Mouse (Mus musculus): ENCODE measurements around the gene Serpinc1. TPM values are rescaled to one million over a fixed set of nuclear protein-coding genes. Genes with fewer than 3 reads are reported as not detected.
"Not testable (repeated sequence)": the region's sequence is repeated elsewhere in the genome, so short reads cannot be mapped to it uniquely, and the experiment has no call there.

Serpinc1 gene
- not detected in 2 replicates for total RNA-seq (2015; ENCODE audit: low replicate concordance)
- 0.51 and 0.98 TPM in 2 replicates for total RNA-seq (2017; ENCODE audit: low replicate concordance)

DNA sequence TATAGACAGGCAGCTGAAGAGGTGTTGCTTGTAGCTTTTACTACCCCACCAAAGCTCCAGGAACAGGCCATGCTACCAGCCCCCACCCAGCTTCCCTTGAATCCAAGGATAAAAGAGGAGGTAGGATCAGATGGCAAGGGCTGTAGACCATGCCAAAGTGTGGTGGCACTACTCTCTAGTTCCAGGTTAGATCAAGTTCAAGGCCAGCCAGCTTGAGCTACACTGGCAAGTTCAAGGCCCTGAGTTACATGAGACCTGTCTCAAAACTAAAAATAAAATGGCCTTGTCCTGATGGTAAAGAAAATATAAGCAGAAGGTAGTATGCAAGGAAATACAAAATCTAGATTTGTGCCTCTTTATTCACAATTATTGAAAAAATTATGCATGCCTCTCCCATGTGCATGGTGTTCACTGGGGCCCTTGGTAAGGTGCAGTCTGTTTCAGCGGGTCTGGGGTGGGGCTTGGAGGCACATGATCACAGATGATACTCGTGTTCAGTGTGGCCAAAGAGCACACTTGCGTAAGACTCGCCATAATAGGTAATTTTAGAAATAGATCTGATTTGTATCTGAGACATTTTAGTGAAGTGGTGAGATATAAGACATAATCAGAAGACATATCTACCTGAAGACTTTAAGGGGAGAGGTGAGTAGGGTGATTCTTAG lies at the start of gene Serpinc1:
TSS of gene Serpinc1 (plus strand) at position 515 of the 665 bp plus-strand sequence.
- no peak for ATAC-seq (replicated peaks; ENCODE audit: low FRiP score, poor library complexity, severe bottlenecking)

DNA sequence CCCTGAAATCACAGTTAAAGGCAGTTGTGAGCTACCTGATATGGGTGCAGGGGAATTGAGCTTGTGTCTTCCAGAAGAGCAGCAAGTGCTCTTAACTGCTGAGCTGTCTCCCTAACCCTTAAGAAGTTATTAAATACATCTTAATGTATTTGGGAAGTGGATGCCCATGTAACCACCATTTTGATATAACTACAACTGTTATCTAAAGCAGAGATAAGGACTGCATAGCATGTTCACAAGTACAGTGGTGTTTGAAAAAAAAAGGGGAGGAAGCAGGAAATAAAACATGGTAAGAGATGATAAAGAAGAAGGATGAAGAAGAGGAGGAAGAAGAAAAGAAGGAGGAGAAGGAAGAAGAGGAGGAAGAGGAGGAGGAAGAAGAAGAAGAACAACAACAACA lies 47.1 kb upstream of the Serpinc1 start:
- ATAC-seq (replicated peaks; ENCODE audit: low FRiP score, poor library complexity, severe bottlenecking): no peak

DNA sequence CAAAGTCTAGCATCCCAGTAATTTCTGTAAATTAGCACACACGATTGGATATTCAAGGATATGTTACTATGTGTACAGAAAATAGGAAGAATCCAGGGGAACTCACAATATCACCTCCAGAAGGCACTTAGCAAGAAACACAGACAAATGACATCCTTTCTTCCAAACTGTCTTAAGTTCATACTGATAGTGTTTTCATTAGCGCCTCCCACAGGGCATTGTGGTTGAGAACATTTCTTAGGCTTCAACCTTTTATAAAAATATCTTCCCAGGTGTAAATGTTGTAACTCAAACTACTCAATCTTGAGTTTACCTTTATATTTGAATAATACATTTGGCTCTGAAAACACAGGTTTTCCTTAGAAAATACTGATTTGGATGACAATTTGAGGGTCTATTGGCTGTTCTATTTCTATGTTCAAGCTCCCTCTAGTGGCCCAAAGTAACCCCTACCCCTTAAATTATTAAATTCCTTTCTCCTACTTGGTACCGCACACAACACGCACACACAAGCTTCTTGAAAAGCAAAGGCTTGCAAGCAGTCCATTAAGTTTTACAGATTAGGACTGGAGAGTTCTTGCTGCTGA lies 44.4 kb upstream of the Serpinc1 start:
- ATAC-seq (replicated peaks; ENCODE audit: low FRiP score, poor library complexity, severe bottlenecking): no peak

DNA sequence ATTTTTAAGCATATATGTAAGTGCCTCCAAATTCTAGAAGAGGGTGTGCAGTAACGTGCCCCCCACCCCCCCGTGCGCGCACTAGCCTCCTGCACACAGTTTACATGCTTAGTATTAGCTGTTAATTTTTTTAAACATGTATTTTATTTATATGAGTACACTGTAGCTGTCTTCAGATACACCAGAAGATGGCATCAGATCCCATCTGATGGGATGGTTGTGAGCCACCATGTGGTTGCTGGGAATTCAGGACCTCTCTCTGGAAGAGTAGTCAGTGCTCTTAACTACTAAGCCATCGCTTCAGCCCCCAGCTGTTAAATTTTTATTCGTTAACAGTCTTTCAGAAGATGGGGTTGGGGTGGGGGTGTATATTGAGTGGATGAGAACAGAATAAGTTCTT lies 42.8 kb upstream of the Serpinc1 start:
- no peak for ATAC-seq (replicated peaks; ENCODE audit: low FRiP score, poor library complexity, severe bottlenecking)

DNA sequence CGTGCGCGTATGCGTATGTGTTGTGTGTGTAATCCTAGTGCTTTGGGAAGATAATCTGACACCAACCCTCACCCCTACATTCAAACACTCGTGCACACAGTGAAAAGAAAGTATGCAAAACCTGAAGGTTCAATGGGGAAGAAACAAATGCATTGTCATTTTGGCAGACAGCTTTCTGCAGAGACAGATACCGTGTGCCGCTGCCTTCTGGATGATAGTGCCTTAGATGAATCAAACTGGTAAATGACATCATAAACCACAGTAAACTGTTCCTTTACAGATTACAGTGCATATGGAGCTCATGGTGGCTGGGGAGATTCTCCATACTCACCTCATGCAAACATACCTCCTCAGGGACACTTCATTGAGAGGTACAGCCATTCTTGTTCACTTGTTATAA lies 15.2 kb upstream of the Serpinc1 start:
- no peak for ATAC-seq (replicated peaks; ENCODE audit: low FRiP score, poor library complexity, severe bottlenecking)

DNA sequence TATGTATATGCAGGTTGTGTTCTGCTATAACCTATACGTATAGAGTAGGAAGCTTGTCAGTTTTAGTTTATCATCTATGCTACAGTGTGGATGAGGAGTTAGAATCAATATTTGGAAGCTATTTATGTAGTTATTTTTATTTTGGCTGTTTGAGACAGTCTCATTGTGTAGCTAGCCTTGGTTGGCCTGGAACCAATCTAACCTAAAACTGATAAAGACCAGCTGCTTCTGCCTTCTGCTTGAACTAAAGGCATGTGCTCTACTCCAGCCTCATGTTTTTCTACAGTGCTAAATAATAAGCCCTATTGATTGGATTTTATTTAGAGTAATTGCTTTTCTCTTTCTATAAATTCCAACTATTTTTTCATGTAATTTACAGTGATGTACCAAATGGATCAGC lies 11.1 kb upstream of the Serpinc1 start:
- no peak for ATAC-seq (replicated peaks; ENCODE audit: low FRiP score, poor library complexity, severe bottlenecking)

DNA sequence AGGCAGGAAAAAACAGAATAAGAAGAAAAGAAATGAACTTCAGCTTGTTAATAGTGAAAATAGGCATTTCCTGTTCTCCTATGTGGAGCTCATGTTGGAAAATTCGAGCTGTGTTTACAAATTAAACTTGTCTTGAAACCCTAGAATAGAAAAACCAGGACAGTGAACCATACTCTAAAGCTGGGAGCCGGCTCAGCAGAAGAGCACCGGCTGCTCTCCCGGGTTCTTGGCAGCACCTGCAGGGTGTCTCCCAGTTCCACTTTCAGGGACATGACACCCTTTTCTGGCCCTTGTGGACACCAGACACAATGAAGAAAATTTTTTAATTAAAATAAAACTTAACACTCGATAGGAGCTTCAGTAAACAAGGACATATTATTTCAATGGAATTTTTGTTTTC lies 9.7 kb upstream of the Serpinc1 start:
- ATAC-seq (replicated peaks; ENCODE audit: low FRiP score, poor library complexity, severe bottlenecking): no peak

DNA sequence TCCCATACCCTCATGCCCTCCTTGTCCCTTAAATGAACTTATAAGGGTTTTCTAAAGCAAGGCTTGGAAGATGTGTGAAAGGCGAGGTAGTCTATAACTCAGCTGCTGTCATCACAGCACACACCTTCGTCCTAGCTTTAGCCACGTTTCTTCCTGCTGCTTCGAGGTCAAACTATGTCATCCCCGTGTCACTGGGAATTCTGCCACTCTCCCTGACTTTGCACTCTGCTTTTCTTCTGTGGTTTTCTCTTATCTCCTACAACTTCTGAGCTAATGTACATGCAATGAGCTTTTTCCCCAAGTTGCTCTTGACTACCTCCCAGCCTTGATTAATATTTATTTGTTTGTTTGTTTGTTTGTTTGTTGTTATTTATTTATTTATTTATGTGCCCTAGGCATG lies 1.6 kb downstream of the Serpinc1 start:
- no peak for ATAC-seq (replicated peaks; ENCODE audit: low FRiP score, poor library complexity, severe bottlenecking)

DNA sequence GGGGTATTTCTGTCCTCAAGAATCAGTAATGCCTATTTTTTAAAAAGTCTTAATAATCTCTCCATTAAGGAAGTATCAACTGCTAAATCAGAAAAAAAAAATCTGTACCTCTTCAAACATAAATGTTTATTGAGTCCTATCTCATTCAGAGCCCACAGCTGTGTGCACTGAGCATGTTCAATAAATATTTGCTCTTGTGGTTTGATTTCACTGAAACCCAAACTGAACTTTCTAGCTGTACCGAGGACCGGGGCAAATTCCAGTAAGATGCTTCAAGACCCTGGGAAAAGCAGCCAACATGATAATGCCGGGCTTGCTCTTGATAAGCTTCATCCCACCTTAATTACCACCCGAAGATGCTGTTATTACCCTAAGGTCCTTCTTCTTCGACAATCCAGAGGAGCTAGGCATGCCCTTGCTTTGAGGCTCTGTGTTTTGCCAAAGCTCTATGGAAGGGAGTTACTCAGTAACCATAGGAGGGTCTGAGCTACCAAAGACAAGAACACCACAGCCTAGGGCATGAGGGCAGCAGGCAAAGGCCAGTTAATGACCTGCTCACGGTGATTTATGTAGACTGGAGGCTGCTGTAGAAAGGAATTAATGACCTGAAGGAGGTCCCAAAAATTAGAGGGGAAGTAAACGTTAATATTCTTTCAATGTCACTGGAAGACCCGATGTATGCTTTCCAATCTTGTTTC lies 2.3 kb downstream of the Serpinc1 start:
- no peak for ATAC-seq (replicated peaks; ENCODE audit: low FRiP score, poor library complexity, severe bottlenecking)

DNA sequence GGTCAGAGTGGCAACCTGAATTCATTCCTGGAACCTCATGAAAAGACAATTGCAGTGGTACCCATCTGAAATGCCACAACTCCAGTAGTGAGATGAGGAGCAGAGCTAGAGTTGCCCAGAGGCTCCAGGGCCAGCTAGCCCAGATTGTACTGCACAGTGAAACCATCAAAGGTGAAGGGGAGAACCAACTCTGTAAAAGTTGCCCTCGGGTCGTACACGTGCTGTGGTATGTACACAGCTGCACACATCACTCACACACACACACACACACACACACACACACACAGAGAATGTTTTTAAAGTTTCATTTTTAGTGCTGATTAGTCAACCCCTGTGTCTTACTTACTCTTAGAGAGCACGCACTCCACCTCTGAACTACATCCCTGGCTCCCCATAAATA lies 3.0 kb downstream of the Serpinc1 start:
- ATAC-seq (replicated peaks; ENCODE audit: low FRiP score, poor library complexity, severe bottlenecking): no peak

DNA sequence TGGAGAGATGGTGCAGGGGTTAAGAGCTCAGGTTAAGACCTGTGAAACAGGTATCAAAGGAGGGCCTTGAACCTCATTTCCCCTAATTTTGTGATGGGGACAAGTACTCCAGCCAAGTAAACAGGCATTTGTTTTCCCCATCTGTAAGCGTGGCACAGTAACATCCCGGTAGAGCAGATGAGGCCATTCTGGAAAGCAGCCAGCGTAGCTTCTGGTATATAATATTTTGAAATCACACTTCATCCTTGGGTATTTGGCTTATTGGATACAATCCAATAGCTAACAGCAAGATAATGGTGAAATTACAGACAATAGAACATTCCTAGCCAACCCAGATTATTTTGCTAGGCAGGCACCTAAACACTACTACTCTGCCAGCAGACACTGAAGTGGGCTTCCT lies 4.5 kb downstream of the Serpinc1 start:
- ATAC-seq (replicated peaks; ENCODE audit: low FRiP score, poor library complexity, severe bottlenecking): no peak

DNA sequence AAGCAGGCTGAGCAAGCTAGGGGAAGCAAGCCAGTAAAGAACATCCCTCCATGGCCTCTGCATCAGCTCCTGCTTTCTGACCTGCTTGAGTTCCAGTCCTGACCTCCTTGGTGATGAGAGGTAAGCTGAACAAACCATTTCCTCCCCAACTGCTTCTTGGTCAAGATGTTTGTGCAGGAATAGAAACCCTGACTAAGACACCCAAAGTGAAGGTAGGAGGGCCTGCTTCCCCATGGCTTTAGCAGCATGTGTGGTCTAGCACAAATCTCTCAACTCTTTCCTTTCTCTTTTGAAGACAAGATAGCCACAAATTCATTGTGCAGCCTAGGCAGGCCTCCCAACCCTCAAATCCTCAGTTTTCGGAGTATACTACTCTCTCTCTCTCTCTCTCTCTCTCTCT lies 6.3 kb downstream of the Serpinc1 start:
- not testable (repeated sequence) for ATAC-seq (replicated peaks; ENCODE audit: low FRiP score, poor library complexity, severe bottlenecking)

DNA sequence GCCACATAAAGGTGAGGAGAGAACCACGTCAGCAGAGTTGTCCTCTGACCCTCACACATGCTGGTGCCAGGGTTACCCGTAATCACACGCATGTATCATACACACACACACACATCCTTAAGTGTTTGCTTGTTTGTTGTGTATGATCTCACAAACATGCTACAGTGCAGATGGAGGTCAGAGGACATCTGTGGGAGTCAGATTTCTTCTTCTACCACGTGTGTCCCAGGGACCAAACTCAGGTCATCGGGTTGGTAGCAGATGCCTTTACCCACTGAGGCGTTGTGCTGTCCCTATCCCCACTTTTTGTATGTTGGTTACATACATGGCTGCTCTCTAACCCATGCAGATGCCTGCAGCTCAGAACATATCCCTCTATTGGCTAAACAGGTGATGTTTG lies 7.1 kb downstream of the Serpinc1 start:
- no peak for ATAC-seq (replicated peaks; ENCODE audit: low FRiP score, poor library complexity, severe bottlenecking)

DNA sequence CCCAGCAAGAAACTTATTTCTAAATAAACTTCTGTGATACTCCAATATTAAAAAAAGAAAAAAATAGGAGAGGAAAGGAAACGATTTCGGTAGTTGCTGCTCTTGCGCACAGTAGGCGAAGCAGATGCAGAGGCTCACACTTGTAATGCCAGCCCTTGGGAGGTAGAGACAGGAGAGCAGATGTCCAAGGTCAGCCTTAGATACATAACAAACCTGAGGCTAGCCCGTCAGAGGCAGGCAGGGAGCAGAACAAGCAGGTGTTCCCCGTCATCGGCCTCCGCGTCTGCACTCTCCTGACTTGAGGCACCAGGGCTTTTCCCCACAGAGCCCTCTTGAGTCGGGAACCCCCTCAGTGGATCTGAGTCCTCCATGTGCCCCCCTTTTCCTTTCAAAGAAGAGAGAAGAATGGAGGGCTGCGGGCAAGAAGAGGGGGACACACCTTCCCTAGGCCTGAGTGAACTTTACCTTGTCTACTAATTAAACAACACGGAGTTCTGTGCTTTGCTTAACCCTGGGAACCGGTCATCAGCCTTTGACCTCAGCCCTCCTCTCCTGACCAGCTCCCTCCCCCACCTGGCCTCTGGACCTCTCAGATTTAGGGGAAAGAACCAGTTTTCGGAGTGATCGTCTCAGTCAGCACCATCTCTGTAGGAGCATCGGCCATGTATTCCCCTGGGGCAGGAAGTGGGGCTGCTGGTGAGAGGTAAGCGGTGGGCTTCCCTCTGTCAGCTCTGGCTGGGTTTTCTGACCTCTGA lies 8.7 kb downstream of the Serpinc1 start:
- ATAC-seq (replicated peaks; ENCODE audit: low FRiP score, poor library complexity, severe bottlenecking): no peak

DNA sequence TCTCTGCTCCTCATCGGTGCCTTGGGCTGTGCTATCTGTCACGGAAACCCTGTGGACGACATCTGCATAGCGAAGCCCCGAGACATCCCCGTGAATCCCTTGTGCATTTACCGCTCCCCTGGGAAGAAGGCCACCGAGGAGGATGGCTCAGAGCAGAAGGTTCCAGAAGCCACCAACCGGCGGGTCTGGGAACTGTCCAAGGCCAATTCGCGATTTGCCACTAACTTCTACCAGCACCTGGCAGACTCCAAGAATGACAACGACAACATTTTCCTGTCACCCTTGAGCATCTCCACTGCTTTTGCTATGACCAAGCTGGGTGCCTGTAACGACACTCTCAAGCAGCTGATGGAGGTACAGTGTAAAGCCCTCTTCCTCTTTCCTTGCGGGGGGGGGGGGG lies 11.0 kb downstream of the Serpinc1 start:
- ATAC-seq (replicated peaks; ENCODE audit: low FRiP score, poor library complexity, severe bottlenecking): no peak

DNA sequence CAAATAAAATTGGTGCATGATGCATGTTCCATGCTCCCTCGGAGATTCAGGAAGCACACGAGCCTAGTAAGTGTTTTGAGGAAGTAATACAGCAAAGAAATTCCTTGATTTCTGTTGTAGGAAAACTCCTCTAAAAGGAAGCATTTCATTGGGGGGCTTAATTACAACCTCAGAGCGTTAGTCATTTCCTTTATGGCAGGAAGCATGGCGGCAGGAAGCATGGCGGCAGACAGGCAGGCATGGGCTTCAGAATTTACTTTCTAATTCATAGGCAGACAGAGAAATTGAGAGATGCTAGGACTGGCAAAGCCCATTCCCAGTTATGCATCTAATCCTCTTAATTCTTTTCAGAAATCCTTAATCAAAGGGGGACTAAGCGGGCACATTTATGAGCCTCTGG lies 15.5 kb downstream of the Serpinc1 start:
- no peak for ATAC-seq (replicated peaks; ENCODE audit: low FRiP score, poor library complexity, severe bottlenecking)

DNA sequence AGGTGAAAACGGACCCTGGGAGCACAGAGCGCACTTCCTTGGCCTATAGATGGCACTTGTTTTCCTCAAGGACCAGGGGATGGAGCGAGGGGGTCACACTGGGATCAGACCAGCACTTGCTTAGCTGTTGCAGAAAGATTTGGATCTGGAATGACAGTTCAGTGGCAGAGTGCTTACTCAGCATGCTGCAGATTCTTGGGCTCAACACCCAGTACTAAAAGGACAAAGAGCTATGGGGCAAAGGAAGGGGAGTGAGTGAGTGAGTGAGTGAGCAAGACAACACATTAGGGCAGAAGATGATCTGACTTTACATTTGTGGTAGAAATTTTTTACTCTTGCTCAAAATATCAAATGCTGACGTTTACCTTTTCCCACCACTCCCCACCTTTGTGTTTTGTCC lies 26.6 kb downstream of the Serpinc1 start:
- no peak for ATAC-seq (replicated peaks; ENCODE audit: low FRiP score, poor library complexity, severe bottlenecking)

DNA sequence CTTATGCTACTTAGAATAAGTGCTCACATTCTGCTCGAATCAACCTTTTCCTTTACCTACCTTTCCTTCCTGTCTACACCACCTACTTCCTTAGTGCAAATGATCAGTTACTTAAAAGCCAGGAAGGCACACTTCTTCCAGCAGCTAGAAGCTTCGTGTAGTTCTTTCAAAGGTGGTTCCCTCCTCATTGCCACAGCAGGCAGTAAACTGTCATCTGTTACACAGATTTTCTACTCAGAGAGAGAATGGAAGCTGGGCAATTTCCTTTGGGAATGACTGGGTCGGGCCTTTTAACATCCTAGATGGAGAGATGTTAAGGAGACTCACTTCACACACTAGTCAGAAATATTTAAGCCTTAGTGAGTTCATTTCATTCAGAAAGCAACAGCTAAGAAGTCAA lies 27.1 kb downstream of the Serpinc1 start:
- no peak for ATAC-seq (replicated peaks; ENCODE audit: low FRiP score, poor library complexity, severe bottlenecking)

DNA sequence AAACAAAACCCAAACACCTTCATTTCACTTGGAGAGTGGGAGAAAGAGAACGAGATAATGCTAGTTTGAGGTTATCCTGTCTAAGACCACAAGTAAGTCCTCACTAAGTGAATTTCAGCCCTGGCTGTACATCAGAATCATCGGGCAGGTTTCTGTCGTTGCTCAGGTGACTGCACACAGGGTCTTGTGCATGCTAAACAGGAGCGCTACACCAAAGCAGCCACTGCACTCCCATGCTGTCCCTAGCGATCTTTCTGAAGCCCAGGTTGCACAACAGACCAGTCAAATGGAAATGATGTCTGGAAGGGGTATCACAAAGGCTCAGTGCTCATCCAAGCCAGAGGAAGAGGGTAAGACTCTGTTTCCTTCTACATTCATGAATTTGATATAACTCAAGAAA lies 28.1 kb downstream of the Serpinc1 start:
- ATAC-seq (replicated peaks; ENCODE audit: low FRiP score, poor library complexity, severe bottlenecking): no peak

DNA sequence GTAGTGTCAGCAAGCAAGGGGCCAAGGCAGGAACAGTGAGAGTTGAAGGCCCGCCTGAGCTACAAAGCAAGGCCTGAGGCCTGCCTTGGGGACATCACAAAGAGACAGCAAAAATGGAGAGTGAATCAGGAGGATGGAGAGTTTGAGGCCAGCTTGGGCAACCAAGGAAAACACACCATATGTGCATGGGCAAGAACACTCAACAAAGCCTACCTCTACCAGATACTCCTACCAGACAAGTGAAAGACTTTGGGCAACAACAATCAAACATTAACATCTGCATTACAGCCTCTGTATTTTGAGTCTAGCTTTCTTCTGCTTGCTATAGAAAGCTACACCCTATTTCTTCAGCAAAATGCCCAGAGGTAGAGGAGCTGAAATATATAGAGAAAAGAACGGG lies 29.7 kb downstream of the Serpinc1 start:
- no peak for ATAC-seq (replicated peaks; ENCODE audit: low FRiP score, poor library complexity, severe bottlenecking)

DNA sequence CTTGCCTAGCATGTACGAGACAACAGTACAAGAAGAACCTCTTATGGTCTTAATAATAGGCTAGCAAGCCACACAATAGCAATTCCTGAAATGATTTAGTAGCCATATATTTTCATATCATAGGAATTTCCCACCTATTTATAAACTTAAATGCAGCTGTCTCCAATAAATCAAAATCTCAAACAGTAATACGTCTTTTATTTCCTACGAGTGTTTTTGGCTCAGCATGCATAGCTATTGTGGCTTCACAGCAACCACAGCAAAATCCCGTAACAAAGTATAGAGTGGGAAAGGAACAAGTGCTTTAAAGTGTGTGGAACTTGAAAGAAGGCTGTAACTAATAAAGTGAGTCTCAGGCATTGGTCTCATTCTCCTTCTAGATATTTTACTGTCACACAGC lies 32.1 kb downstream of the Serpinc1 start:
- no peak for ATAC-seq (replicated peaks; ENCODE audit: low FRiP score, poor library complexity, severe bottlenecking)
